Mouse (Mus musculus) 416B (cell line): ENCODE results near the gene Mecom.
"Not testable (repeated sequence)": the region's sequence is repeated elsewhere in the genome, so short reads cannot be mapped to it uniquely, and the experiment has no call there.

Experiments used
- DNase-seq: peaks from one replicate; pipeline ENCODE4 v3.0.0; 2011; ENCODE audit warnings: low read depth

Gene Mecom

DNA sequence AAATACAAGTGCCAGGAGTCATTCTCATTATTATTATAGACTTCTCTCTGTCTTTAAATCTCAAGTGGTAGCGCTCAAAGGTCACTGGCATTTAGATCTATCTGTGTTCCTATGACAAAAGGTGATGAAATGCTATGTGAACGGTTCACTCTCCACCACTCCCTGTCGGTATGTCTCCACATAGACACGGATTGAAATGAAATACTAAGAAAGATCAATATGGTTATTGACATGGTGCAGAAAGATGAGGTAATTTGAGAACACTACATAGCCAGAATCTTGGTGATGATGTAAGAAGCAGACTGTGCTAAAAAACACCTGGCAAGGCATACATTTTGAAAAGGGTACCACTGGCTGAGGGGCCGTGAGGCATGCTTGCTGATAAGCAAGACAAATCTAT lies 294.1 kb downstream of the Mecom start:
- no peak for DNase-seq

DNA sequence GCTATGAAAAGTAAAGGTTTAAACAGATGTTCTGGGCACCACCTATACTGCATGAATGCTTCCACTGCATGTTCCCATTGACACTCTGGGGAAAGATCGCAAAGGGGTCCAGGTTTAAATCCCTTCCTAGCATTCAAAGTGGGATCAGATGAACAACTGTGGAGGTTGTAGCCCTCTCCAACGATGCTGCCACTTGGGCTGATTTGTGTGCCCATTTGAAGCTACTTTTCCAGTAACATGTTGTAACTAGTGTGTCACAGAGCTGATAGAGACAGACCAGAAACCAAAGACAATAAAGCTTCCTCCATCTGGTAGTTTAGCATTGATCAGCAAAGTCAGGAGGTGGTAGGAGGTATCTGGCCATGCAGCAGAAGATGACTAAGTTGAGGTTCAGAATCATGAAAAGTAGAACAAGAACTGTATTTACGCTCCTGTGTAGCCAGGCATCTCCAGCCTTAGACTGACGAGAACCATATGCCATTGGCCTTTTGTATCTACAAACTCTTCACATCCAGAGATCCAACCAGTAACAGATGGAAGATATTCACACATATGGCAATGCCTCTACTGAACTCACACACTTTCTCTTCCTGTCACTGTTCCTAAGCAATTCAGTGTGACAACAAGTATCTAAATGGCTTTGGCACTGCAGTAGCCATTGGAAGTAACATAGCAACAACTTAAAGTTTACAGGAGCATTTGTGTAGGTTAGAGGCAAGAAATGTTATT lies 299.0 kb downstream of the Mecom start:
- DNase-seq, result no peak

DNA sequence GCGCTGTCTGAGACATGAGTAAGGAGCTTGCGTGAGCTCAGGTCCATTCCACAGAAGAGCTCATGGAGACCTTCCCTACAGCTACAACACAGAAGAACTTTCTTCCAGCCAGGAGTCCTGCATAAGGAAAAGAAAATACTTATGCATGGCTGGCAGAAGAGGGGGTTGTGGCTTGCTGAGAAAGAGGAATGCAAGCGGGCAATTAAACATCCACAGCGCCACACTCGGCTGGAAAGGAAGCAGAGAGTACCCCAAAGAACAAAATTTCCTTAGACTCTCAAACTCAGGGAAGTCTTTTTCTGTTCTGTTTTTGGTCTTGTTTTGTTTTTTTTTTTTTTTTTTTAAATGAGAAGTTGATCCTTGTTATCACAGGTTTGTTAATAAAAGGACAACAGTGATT lies 300.6 kb downstream of the Mecom start:
- DNase-seq, result no peak

DNA sequence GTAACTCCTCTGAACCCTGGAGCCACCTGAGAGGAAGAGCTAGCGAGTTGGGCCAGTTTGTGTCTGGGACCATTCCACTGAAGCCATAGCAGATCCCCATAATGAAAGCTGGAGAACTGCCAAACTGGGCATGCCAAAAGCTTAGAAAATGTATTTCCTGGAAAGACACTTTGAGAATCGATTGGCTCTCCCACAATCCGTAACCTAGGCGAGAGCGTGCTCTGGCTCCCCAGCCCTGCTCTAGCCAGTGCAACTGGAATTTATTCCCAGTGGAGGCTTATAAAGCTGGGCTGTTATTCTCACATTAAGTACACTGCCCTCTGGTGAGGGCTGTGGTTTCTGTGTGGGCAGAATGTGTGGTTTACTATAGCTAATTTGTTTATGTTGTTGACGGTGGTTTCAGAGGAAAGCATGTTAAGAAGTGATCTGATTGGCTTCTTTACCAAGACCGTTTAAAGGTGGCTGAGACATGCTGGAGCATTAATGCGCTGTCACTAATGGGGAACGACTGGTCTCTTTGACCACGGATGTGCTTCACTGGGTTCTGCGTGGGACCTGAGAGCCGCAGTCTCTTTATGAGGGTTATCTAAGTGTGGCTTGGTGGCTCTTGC lies 301.3 kb downstream of the Mecom start:
- DNase-seq, result peak; percentile 25

DNA sequence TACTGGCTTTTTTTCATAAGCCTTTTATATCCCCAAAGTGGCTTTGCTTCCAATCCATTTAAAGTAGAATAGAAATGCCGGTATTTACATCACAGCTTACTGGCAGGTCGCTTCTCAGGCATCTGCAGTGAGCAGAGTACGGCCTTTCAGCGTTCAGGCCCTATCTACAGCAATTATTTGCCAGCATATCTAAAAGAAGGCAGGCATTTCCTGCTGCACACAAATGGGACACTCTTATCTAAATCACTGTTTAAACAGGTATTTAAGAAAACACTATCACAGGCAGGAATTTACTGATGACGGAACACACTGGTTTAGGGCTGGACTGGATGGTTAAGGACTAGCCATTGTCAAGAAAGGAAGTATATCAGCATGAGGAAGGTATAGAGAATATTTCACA lies 301.9 kb downstream of the Mecom start:
- peak; percentile 50 for DNase-seq

DNA sequence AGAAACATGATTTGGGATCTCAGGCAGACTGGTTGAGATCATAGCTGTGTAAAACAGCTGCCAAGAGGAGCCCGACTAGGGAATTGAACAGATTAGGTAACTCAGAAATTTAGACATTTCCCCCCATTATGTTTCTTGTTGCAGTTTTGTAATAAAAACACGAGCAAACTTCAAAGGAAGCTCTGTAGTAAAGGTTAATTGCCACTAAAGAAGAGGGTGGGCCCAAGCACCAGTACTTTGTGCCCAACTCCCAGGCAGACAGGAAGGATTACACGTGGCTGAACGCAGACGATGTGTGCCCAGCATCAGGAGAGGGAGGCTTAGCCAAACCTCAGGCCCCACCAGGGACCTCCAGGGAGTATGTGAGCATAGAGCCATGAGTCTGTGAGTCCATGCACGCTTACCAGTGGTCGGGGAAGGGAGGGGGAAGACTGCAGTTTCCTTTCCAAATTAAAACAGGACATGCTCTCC lies 303.4 kb downstream of the Mecom start:
- no peak for DNase-seq

DNA sequence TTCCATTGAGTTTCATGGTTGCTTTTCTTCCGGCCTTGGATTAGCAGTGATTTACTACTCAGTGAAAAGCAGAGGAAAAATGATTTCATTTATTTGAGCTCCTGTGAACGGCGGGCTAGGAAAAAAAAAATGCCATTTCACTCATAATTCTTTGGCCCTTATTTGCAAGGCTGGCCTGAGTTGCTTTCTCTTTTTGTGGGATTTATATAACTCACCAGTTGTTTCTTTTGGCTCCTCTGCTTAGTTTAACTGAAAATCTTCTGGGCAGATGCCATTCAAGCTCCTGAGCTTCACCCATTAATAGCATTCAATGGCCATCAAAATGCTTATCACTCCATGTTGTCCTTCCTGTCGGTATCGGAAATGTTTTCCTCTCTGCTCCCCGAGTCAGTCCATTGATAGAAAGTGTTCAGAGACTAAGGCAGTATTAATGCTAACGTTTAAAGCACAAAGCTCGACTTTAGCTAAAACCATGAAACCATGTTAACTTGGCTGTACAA lies 304.0 kb downstream of the Mecom start:
- no peak for DNase-seq

DNA sequence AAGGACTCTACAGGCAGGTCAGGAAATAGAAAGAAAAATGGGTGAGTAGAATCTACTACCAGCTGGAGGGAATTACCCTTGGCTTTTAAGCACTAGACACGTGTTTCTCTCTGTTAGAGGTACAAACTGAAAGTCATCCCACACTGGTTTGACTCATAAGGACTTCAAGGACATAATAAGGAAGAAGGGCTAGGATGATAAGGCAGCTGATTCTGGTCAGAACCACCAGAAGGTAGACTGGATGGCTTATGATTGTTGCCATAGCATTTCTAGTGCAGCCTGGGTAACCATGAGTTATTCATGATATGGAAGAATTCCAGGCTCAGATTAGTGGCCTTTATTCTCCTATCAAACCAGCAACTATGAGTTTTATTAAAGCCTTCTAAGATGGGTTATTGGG lies 308.4 kb downstream of the Mecom start:
- peak; percentile 87 for DNase-seq

DNA sequence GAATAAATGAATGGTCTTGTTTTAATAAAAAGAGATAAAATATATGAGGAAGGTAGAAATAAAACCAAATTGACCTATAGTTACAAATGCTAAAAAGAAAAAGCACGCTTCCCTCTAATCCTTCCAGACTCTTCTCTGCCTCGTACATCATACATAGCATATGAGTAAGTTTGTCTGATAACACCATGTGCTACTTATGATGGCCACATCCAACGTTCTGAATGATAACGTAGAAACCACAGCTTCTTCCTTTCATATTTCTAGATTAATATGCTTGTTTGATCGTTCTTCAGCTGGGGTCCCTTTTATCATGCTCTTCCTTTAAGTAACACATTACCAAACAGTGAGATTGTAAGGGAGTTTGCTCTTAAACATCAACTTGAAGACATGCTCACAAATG lies 310.3 kb downstream of the Mecom start:
- no peak for DNase-seq

DNA sequence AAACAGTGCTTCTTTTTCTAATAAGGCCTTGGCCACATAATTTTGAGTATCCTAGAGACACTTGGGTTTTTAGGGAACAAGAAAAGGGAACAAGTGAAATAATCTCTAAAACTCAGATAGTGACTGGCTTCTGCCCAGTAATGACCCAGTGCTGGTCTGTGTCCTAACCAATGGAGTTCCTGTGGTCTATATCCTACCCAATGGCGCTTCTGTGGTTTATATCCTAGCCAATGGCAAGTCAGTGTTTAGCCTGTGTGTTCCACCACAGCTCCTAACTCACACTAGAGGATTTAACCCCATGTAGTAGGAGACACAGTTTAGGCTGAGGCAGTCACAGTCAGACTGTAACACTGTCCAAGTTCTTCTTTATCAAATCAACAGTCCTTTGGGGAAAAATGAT lies 313.8 kb downstream of the Mecom start:
- DNase-seq, result peak; percentile 75

DNA sequence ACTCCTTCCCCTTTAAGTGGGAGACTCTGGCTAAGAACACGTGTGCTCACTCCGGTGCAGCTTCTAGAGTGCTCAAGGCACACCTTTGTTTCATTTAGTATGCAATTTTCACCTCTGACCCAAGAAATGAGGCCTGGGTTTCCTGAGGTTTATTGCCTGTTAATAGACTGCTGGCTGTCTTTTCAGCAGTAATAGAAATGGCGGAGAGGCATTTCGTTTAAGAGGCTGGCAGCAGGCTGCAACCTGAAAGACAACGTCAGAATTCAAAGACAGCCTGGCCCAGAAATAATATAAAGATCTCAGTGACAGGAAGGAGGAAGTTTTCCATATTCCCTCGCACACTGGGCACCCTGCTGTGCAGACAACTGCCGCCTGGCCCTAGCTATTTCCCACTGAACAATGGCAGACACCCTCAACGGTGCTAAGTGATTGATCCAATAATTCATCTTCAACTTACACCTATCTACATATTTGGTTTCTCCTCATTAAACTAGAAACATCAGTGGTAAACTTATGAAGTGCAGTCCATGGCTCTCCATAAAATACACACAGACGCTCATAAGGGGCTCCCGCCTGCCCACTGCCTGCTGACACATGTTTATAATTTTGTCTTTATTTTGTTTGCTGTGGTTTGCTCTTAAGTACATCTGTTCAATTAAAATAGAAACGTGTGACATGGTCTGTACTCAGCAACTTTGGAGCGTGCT lies 319.7 kb downstream of the Mecom start:
- DNase-seq, result no peak

DNA sequence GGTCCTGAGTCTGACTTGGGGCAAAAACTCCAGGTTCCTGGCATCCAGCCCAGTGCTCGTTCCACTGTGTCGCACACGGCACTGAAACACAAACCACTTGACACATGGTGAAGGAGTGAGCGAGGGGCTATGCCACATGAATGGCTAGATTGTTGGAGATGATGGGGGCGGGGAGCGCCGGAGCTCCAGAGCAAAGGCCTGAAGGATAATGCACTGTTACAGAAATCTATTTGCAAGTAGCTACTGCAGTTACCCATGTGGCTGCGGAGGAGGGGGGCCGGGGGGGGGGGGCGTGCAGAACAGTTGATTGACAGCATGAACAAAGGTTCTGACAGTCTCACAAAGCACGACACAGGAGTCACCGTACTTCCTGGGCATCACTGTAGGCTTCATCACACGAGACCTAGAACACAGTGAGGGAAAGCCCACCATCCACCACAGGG lies 320.9 kb downstream of the Mecom start:
- no peak for DNase-seq

DNA sequence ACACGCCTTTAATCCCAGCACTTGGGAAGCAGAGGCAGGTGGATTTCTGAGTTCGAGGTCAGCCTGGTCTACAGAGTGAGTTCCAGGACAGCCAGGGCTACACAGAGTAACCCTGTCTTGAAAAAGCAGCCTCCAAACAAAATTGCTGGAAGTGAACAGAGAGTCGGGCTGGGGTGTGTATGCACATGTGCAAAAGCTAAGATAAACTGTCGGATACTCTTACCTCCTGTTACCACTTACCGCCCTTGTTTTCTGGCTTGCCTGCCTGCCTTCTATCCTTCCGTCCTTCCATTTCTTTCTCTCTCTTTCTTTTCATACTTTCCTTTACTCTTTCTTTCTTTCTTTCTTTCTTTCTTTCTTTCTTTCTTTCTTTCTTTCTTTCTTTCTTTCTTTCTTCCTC lies 322.6 kb downstream of the Mecom start:
- DNase-seq, result not testable (repeated sequence)

DNA sequence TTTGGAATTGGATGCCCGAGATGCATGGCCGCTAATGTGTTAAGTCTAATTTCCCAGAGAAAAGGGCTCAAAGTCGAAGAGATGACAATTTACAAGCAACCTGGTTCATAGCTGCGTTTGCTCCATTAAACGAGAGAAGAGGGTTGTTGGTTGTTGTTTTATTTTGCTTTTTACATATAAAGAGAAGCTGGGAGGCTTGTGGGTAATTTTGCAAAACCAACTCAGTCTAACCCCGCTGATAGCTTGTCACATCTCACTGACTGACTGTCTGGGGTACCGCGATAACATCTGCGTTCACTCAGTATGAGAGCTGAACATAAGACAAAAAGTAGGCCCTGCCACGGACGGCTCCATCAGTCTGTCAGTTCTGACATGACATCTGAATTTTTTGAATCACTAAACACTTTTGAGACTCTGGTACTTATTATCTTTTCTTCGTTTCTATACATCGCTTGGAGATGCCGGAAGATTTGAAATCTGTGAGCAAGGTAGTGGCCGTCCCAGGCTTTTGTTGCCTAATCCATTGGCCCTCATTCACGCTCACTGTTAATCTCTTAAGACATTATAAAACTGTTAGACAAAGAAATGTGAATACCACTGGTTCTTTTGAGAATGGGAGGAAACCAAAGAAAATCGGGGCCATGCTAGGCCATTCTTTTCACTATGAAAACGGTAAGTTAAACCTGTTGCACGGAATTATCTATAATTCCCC lies 327.0 kb downstream of the Mecom start:
- DNase-seq, result no peak

DNA sequence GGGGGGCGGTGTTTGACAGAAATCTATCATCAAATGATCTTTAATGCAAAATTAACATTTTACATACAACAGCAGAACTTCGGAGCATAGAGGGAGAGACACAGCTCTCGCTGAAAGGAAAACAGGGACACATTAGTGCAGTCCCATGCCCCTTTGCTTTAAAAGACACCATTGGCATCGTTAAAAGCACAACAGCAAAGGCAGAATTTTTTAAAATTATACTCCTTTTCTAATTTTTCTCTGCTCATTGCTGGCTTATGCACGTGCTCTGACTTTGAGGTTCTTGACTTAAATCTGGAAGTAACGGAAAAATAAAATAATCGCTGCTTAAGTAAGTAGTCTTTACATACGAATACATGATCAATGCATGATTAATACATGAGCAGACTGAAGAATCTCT lies 327.9 kb downstream of the Mecom start:
- no peak for DNase-seq

DNA sequence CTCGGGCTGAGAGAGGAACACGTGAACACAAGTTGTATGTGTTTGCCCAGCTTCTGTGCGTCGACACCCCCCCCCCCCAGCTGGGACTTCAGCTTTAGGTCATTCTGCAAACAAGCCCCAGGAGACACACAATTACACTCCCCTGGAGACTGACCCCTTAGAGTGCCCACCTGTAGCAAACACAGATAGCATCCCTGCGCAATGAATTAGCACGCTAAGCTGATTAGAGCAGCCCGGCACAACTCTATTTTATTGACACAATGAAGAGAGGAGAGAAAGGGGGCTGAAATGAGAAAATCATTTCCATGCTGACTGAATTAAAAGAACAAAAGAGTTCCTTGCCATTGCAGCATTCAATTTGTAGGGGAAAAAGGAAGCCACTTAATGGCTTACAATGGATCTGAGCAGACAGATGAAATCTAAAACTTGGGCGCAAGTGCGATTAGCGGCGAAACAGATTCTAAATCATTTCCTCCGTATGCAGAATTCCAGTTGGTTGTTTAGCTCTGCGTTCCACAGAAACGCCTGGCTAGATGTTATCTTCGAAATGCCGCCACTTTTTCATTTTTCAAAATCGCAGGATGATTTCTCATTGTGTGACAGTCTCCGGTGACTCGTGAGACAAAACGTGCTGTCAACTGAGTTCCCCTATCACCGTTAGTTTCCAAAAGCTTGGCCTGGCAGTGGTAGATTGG lies 328.5 kb downstream of the Mecom start:
- DNase-seq, result no peak

DNA sequence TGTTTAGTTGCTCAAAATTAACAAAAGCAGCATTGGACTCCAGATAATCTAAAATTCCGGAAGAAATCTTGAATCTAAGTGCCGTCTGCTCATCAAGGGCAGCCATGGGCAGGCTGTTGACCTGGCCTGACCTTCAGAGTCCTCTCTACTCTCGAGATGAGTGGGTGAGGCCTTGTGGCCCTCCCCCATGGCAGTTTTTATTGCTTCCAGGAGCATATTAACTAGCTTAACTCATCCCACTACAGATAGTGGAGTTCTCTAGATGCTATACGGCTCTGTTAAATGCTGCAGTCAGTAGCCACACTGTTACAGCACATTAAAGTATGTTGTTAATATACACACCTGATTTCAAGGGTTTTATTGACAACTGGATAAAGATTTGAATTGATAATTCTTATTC lies 333.2 kb downstream of the Mecom start:
- DNase-seq, result no peak

DNA sequence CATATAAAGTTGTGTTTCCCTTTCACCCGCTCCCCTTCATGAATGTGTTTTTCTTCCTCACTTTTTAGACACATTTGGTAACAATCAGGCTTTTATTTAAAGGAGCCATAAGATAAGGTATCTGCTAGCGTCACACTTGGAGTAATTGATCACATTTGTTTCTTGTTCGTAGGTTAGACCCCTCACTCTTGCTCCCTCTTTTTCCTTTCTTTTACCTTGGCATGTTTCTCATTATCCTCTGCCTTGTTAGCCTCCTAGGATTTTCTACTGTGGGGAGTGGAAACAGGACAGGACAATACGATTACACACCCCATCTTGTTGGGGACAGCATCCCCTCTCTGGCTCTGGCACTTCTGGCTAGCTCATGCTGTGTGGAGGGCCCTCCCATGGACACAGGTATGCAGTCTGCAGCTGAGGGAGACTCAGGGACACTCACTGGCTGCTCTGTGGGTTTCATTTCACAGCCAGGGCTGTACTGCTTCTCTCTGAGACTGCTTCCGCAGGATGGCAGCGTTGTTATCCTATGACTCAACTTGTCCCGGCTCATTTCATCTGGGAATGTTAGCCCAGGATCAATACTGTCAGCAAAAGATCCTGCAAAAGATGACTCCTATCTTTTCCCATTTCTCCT lies 334.2 kb downstream of the Mecom start:
- DNase-seq, result no peak

DNA sequence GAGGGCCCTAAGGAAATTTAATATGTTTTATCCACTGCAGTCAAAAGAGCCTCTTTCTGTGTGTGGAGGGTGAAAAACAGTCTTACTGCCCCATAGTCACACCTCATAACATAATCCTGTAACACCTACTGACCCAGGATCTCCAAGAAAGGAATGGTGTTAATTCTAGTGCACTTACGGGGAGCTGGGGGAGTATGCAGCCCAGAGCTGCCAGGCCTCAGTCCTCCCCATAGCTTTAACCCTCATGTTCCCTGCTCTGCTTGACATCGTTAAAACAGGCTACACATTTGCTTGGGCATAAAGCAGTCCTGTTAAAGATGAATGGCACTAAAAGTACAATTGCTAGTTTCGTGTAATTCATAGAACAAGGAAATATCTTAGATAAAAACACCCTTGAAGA lies 335.0 kb downstream of the Mecom start:
- DNase-seq, result no peak

DNA sequence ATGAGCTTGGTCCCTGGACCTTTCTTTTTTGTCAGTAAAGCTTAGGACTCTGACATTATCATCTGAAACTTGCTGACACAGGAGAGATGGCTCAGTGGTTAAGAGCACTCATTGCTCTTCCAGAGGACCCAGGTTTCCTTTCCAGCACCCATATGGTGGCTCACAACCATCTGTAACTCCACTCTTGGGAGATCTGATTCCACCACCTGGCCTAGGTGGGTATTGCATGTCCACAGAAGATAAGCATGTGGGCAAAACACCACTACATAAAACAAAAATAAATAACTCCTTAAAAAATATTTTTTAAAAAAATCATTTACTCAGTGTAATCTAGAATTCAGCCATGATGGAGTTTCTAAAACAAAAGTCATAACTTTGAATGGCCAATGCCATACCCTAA lies 338.7 kb downstream of the Mecom start:
- peak; percentile 4 for DNase-seq

DNA sequence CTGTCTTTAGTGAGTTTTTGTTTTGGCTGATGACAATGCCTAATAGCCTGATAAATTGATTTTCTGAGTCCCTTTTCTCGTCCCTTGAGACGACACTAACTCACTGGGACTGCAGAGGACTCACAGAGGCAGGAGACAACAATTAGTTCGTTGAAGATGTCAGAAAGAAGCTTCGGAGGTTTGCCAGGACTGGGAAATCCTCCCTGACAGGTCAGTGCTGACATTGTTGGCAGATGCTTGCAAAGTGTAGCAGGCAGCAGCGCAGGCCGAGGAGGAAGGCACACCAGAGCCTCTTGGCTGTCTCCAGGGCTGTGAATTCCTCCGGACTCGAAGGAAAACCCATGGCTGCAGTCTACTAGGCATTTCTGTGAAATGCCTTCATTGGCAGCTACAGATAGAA lies 339.9 kb downstream of the Mecom start:
- DNase-seq, result no peak
